Mouse (Mus musculus) erythroblast, adult 5-6 weeks (primary cell): ENCODE data around the gene Gja8. TPM values are rescaled to one million over a fixed set of nuclear protein-coding genes. Genes with fewer than 3 reads are reported as not detected.

ENCODE experiments used
- ATAC-seq: replicated peaks from 2 replicates; pipeline ENCODE4 v1.8.0; 2016; ENCODE audit warnings: moderate number of reproducible peaks, mild to moderate bottlenecking, moderate TSS enrichment, inconsistent platforms; ENCODE audit not compliant: poor library complexity, low FRiP score, severe bottlenecking
- total RNA-seq, 2 experiments: library from RNA; stranded (forward) in 1 of 2; stranded (reverse) in 1 of 2; fragments of 150-400 nt in 1 of 2; fragments of 200-764, 138-1000 nt in 1 of 2; gene quantifications; 2 replicates each; pipeline versions ENCODE4 v1.2.3 to v1.2.4; 2015 to 2017; ENCODE audit warnings: low replicate concordance in 2 of 2

Gene Gja8
- total RNA-seq, 2 experiments from 2014 or later, result not detected

DNA sequence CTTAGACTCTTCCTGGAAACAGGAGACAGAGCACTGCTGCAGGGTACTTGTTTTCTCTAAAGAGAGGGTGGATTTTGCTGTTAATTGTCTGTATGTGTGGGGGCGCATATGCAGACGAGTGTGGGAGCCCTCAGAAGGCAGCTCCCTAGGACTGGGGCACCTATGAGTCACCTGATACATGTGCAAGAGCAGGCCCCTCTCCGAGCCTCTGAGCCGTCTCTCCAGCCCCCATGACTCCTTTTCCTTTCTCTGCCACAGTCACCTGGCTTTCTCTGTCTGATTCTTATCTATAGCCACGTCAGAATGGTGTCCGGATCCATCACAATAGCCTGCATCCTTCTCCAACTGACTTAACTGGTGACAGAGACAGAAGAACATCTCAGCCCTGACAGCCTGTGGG, 44.3 kb downstream of the Gja8 start:
- no peak for ATAC-seq

DNA sequence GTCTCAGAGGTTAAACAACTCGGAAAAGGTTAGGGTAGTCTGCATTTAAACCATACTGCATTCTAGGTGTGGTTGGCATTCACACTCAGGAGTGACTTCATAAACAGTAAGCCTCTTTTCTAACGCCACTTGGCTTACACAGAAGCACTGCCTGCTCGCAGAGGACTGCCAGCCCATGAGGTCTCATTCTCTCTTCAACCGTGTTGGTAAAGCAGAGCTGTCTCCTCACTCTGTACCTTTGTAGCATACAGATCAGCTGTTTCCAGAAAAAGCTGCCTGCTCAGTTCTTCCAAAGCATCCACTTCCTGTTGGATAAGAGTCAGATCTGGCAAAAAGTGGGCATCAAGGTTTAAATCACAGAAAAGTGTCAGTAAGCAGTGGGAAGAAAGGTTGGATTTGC, 45.4 kb downstream of the Gja8 start:
- no peak for ATAC-seq

DNA sequence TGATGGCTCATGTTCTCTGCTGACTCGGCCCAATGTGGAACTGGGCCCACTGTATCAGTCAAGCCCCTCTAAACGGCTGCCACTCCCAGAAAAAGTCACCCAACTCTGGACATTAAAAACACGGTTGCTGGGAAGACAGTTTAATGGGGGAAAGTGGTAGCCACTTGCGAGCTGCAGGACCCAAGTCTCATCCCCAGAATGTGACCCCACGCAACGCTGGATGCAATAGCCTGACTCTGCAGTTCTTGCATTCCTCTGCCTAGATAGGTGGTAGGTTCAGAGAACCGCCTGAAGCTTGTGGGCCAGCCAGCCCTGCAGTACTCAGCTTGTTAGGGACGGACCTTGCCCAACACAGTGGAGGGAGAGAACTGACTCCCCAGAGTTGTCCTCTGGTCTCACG, 46.3 kb downstream of the Gja8 start:
- no peak for ATAC-seq

DNA sequence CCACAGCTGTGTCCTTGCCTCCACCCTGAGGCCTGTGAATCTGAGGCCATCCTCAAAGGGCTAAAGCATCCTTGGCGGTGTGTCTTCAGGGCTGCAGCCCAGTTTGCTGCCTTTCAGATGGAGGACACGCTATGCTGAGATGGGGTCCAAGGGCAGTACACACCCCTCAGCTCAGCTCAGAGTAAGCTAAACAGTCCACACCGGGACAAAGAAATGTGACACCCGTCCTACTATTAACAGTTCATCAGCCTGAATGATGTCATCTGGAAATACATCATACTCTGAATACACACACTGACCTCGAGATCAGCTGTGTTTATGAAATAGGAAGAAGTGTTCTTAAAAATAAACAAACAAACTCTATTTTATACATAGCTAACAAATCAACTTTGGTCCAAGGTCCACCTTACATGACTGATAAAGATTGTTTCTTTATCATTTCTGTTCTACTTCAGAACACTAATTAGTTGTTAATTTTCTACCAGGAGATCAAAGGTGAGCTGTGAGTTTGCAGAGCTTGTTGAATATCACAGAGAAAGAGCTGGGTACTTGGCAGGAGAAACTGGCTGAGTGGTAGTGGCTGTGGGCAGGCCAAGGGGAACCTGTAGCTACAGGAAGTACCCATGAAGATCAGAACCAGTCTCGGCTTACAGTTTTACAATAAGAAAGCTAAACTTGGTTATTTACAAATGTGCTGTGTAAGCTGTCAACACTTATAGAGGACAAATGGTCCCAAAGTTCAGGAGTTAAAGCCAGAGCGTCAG, 50.8 kb downstream of the Gja8 start:
- ATAC-seq, result no peak

DNA sequence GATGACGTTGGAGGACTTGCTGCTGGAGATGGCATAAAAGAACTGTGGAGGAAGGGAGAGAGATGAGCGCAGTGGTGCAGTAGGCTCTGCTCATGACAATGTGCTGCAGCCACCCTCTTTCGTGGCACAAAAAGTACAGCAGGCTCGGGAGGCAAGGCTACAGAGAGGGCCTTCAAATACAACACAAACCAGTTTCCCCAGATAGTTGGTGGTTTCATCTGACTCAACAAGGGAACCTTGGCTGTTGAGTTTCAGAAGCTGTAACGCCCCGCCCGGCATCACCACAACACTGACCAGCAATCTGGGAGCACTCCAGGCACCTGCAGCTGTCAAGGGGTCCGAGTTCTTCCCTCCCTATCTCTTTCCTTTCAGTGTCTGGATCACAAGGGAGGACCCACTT, 53.3 kb downstream of the Gja8 start:
- ATAC-seq, result no peak

DNA sequence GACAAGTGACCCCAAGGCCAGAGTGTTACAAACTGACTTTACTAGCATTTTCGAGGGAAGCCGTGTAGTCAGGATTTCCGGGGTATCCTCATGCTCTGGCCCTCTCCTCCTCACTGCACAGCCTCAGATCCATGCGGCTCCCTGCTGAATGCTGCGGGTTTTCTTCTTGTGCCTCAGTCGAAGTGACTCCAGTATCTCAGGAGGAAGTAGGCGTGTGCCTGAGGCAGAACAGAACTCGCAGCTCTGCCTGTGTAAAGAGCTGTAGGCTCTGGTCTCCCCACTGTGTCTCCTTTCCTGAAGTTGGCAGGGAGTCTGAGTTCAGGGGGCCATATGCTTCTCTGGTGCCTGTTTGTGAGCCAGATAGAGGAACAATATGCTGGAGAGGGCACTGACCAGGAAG, 54.8 kb downstream of the Gja8 start:
- no peak for ATAC-seq

DNA sequence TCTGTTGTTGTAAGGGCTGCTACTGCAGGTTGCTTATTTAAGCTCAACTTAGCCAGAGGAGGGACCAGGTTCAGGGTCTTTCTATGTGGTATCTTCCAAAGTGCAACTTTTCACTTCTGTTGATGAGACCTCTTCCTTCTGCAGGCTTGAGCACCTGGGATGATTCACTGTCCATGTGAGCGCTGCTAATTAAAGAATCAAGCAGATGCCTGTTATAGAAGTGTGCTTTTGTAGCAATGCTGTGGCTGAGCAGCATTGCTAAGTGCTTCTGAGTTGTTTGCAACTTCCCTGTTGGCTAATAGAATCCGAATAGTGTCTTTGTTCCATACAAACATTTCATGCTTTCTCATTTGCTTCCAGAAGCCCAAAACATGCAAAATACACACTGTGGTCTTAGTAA, 55.5 kb downstream of the Gja8 start:
- ATAC-seq, result no peak

DNA sequence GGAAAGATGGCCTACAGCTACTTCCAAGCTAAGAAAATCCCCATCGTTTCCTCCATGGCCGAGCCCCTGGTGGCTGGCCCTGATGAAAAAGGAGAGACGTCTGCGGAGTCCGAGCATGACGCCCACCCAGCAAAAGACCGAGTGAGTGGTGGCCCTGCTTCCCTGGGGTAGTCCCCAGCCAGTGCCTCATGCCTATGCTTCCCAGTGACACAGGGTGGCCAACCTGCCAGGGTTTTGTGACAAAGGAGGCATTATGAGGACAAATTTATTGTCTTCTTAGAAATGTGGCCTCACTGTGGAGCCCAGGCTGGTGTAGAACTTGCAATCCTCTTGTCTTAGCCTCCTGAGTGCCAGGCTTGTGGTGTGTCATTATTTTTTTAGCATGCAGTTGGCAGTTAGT, 56.7 kb downstream of the Gja8 start:
- no peak for ATAC-seq

DNA sequence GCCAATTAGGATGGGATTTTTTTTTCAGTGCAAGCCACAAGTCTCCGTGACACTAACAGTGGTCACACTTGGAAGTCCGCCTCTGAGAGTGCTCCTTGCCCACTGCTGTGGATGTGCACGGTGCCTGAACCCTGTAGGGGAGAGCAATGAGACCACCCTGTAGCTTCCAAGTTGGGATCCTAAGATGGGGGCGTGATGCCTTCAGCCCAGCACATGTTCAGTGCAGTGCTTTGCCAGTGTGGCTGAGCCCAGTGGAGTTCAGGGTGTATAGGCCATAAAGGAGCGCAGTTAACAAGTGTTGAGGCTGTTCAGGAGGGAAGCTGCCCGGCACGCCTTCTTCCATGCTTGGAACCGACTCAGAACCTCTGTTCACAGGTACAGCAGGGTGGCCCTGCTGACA, 57.3 kb downstream of the Gja8 start:
- no peak for ATAC-seq

DNA sequence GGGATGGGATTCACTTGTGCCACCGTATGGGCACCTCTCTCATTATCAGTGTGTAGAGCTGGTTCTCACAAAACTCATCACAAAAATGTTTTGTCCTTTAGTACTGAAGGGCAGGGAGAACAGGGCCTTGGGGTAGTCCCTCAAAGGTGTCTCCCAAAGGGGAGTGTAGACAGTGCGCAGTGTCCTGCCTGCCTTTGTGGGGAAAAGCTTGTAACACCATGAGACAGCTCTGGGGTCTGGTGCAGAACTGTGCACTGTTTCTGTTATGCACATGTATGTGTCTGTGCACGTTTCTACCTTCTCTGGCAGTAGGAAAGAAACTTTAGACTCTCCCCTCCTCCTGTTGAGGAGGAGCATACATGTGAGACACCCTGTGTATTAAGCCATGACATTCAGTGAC, 58.0 kb downstream of the Gja8 start:
- ATAC-seq, result no peak

Other genes with a start within 250 kb of the Gja8 start
- 3.8 and 11.0 TPM in 2 replicates for gene Pias3, start 229.6 kb downstream of the Gja8 start, total RNA-seq (2015; ENCODE audit: low replicate concordance)
- 2.2 and 3.2 TPM in 2 replicates for gene Pias3, start 229.6 kb downstream of the Gja8 start, total RNA-seq (2017; ENCODE audit: low replicate concordance)
- not detected in 2 replicates for gene Nudt17, start 217.5 kb downstream of the Gja8 start, total RNA-seq (2015; ENCODE audit: low replicate concordance)
- gene Nudt17, start 217.5 kb downstream of the Gja8 start, total RNA-seq (2017; ENCODE audit: low replicate concordance), result not detected in 2 replicates
- 11.3 and 15.9 TPM in 2 replicates for gene Polr3c, start 198.4 kb downstream of the Gja8 start, total RNA-seq (2015; ENCODE audit: low replicate concordance)
- 12.8 and 13.7 TPM in 2 replicates for gene Polr3c, start 198.4 kb downstream of the Gja8 start, total RNA-seq (2017; ENCODE audit: low replicate concordance)
- gene Rnf115, start 198.4 kb downstream of the Gja8 start, total RNA-seq (2015; ENCODE audit: low replicate concordance), result 33.4 and 41.6 TPM in 2 replicates
- 32.6 and 38.3 TPM in 2 replicates for gene Rnf115, start 198.4 kb downstream of the Gja8 start, total RNA-seq (2017; ENCODE audit: low replicate concordance)
- gene Pdzk1, start 96.7 kb downstream of the Gja8 start, total RNA-seq (2015; ENCODE audit: low replicate concordance), result 1.3 TPM in 1 of 2 replicates, not detected in the other
- gene Pdzk1, start 96.7 kb downstream of the Gja8 start, total RNA-seq (2017; ENCODE audit: low replicate concordance), result 1.4 and 5.4 TPM in 2 replicates
- gene Cd160, start 96.7 kb downstream of the Gja8 start, total RNA-seq (2015; ENCODE audit: low replicate concordance), result not detected in 2 replicates
- 0.70 TPM in 1 of 2 replicates, not detected in the other for gene Cd160, start 96.7 kb downstream of the Gja8 start, total RNA-seq (2017; ENCODE audit: low replicate concordance)
- 1.3 TPM in 1 of 2 replicates, not detected in the other for gene Gja5, start 21.3 kb downstream of the Gja8 start, total RNA-seq (2015; ENCODE audit: low replicate concordance)
- gene Gja5, start 21.3 kb downstream of the Gja8 start, total RNA-seq (2017; ENCODE audit: low replicate concordance), result not detected in 2 replicates
- 2.5 and 4.6 TPM in 2 replicates for gene Gpr89, start 20.7 kb downstream of the Gja8 start, total RNA-seq (2015; ENCODE audit: low replicate concordance)
- gene Gpr89, start 20.7 kb downstream of the Gja8 start, total RNA-seq (2017; ENCODE audit: low replicate concordance), result 4.7 and 6.0 TPM in 2 replicates
- 2.9 and 9.6 TPM in 2 replicates for gene Acp6, start 232.8 kb upstream of the Gja8 start, total RNA-seq (2015; ENCODE audit: low replicate concordance)
- 3.3 and 6.0 TPM in 2 replicates for gene Acp6, start 232.8 kb upstream of the Gja8 start, total RNA-seq (2017; ENCODE audit: low replicate concordance)